Mouse (Mus musculus) gastrocnemius, adult 18-20 months (tissue): ENCODE data around the gene Epsti1. TPM values are rescaled to one million over a fixed set of nuclear protein-coding genes. Genes with fewer than 3 reads are reported as not detected.
"Not testable (repeated sequence)": the region's sequence is repeated elsewhere in the genome, so short reads cannot be mapped to it uniquely, and the experiment has no call there.

Source experiments
- DNase-seq: peaks from one replicate; pipeline ENCODE4 v3.0.0; 2021; ENCODE audit warnings: low spot score
- long read RNA-seq, 2 experiments: library from polyadenylated mRNA; stranded (forward); transcript quantifications; one replicate each; pipeline ENCODE4 v2.0.0; 2021
- total RNA-seq, 2 experiments: library from RNA; stranded (reverse); gene quantifications; 2 replicates each; pipeline ENCODE4 v1.2.3; 2021

The Epsti1 gene
- under 1 TPM; 0.16 to 0.26 TPM for total RNA-seq
- long read RNA-seq, experiment 1 = 0 reads
- long read RNA-seq, experiment 2 = 0 reads

DNA sequence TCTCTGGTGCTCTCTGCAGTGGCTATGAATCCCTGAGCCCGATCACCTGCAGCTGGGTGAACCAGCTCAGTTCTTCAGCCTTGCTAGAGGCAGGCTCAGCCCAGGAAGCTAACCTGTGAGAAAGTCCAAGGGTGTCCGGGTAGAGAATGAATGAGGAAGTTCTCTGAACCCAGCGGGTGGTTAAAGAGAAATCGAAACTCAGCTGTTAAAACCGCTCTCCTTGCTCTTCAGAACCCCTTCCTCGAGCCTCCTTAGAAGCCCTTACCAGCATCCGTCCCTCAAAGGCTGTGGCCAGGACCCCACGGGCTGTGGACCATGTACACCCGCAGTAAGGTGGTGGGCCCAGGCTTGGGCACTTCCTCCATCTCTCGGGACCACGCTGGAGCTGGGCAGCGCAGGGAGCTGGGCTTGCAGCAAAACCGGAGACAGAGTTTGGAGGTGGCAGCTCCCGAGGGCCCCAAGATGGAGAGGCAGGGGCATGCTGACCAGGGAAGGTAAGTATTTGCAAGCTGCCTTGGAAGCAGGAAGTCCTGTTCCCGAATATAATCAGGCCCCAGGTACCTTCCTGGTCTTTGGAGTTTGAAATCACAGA is at the start of gene Epsti1:
Gene Epsti1, plus strand, starts transcription at position 69 of the 592 bp plus-strand sequence.
- no peak for DNase-seq

DNA sequence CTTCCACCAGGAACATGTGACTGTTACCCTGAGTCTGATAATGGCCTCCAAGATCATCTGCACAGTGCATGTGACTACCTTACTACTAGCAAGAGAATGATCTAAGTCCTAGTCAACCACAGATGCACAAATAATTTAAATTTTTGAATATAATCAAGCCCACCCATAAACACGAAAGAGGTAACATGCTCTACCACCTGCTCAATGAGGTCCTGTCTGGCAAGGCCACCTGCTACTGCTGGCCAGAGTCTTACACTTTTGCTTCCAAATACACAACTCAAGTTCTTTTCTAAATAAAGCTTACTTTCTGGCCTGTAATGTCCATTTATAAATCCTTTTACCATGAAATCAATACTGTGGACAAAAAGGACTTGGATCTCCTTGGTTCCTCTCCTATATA is 44.1 kb upstream of the Epsti1 start:
- no peak for DNase-seq

DNA sequence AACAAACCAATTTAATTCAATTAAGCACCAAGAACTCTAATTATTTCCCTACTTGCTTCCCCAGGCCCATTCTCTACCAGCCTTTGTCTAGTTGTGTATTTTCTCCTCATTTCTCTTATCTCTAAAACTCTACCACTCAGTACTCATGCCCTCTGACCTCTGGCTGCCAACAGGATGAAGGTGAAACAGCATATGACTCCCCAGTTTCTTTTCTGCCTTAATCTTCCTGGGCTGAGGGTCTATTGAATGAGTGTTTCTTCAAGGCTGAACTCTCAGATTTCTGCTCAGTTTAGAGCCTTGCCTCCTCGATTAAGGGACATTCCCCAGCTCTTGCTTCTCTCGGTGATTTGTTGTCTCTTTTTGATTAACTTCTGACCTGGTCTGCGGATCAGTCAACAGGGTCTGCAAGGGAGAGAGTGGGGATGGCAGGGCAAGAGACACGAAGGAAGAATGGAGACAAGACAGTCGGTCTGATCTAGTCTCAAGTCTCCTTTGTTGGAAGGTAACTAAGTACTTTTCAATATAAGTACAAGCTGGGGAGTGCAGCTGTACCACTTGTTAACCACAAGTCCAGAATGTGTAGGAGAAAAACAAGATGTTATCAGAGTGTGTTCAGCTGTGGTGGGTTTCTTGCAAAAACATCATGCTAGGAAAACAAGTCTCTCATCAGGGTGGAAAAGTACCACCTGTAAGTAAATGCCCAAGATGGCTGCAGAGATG is 43.0 kb upstream of the Epsti1 start:
- no peak for DNase-seq

DNA sequence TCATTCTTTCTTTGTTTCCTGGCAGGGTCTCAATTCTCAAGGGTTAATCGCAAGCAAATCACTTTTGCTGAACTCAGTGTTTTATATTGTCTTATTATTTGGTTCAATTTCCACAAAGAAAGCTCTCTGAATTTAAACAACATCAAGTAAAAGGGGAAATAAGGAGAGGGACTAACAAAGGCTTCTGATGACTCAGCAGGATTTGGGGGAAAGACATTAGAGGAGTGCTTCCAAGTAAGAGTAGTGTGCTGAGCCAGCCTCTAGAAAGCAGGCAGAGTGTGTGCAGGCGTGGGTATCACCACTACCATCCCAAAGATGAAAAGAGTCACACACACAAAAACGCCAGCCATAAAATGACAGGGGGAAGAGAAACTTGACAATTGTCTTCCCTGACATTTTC is 40.0 kb upstream of the Epsti1 start:
- no peak for DNase-seq

DNA sequence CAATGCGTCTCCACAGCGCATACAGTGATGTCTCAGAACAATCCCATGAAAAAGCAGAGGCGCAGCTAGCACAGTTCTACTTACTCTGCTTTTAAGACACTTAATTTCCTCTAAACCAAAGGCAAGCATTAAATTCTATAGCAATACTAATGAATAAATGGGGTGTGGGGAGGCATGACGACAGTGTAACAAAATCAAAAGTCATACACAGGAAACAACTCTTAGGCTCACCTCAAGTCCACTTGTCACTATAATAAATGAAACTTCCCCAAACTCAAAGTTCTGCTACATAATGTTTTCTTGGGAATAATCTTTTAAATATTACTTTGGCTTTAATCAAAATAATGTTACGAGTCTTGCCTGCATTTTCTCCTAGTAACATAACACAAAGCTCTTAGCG is 39.5 kb upstream of the Epsti1 start:
- DNase-seq = no peak

DNA sequence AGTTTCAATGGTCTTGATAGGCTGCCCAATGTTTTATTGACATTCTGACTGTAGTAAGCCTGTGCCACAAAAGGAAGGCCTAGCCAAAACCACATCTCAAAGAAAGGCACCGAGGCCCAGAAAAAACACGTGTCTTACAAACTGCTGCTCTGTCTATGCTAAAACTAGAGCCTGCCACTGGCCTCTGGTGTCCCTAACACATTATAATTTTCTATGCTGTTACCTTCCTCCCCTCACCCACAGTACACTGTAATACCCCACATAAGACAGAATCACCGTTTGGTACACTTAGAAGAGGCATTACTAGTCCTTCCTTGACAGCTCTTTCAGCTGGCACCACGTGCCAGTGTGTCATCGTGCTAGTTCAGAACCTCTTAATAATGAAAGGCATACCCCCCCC is 36.4 kb upstream of the Epsti1 start:
- no peak for DNase-seq

DNA sequence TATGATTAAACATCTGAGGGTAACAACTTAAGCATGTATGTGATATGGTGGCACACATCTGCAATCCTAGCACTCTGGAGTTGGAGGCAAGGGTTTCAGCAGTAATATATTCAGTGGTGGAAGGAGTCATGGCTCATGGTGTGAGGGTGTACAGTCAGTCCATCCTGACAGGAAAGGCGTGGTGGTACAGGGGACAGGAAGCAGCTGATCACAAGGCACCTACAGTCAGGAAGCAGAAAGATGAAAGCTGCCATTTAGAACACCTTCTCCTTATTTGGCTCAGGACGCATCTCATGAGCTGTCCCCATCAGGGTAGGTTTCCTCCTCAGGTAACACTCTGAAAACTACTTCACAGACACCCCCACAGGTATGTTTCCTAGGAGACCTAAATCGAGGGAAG is 33.1 kb upstream of the Epsti1 start:
- no peak for DNase-seq

DNA sequence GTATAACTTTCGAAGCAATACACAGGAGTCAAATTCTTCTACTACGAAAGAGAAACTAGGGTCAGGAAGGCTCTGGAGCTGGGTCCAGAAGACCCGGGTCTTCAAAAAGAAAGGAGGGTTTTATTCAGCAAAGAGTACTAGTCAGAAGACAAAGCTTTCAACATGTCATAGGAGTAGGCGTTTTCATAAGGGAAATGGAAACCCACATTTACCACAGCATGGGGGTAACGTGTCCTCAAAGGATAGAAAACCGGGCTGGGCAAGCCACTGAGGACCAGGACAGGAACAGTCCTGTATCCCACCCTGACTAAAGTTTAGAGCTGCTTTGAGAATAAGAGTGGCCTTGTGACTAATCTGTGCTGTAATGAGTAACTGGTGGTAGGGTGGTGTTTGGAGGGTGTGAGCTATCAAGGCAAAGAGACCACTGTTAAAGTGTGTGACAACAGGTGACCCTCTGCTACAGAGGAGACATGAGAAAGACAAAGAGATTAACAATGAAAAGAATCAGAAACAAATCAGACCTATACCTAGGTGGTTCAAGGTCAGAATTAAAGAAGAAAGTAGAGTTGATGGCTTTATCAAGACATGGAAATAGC is 32.6 kb upstream of the Epsti1 start:
- no peak for DNase-seq

DNA sequence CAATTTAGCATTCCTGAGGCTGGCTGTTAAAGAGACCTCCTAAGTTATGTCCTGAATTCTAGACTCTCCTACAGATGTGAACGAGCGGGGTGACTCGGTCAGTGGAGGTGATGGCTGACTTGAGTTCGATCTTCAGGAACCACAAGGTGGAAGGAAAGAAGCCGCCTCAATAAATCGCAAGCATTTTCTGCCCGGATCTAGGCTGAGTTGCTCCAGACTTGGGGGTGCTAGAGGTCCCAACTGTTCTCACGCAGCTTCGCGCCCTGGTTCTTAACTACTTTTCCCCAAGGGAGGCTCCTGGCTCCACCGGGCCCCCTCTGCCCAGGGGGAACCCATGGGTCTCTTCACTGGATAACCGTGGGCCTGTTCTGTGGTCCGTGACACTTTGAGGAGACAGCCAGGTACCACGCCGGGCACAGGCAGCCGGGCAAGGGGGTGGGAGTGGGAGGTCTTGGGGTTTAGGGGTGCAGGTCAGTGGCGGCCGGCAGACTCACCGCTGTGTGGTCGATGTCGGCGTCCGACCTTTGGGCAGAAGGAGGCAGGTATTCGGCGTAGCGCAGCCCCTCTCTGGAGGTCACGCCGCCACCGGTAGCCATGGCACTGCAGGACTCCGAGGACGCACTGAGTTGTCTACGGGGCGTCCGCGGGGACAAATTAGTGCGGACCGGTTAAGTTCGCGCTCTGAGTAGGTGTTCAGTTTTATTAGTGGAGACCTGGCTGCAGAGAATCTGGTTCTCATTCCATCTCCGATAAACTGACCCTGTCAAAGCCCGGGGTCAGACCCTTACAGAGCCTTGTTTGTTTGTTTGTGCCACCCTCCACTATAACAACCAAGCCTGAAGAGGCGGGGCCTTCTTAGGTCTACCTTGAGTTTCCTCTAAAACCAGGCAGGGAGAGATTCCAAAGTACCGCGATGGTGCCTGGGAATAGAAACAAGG is 29.5 kb upstream of the Epsti1 start, which contains the start of gene Dnajc15:
Gene Dnajc15, minus strand, starts transcription at position 822 of the 938 bp plus-strand sequence.
- DNase-seq = peak; percentile 88

DNA sequence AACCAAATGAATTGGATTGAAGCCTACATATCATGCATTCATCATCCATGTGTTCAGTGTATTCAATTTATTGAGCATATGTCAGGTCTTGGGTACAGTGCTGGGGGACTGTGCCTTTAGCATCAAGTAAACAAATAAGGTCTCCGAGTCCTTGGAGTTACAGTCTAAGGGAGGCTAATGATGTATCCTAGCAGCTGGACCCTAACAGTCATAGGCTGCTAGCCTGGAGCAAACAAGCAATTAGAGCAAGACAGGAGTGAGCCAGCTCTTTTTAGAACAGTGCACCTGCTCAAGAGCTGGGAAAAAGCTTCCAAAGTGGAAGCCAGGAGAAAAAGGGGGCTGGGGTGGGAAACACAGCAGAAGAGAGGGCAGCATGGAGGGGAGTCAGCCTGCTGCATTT is 27.8 kb upstream of the Epsti1 start:
- no peak for DNase-seq

DNA sequence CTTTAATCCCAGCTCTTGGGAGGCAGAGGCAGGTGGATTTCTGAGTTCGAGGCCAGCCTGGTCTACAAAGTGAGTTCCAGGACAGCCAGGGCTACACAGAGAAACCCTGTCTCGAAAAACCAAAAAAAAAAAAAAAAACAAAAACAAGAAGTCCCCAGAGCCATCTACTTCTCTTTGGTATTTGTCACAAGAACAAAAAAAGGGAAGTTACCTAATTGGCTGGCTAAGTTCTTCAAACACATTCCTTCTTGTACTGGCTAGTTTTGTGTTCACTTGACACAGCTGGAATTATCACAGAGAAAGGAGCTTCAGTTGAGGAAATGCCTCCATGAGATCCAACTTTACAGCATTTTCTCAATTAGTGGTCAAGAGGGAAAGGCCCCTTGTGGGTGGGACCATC is 26.2 kb upstream of the Epsti1 start:
- not testable (repeated sequence) for DNase-seq

DNA sequence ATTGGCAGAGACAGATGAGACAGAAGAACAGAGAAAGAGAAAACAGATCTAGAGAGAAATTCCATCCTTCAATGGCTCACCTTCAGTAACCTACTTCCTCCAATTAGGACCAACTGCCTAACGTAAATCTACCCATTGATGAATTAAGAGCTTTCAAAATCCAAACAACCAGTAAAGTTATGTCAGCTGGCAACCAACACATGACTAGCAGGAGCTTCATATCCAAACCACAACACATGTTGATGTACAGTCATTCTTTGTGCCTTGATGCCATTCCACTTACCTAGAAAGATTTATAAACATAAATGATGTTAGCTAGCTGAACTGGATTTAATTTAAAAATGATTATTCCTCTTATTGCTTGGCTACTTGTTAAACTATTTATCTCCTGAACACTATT is 22.0 kb upstream of the Epsti1 start:
- DNase-seq = no peak

DNA sequence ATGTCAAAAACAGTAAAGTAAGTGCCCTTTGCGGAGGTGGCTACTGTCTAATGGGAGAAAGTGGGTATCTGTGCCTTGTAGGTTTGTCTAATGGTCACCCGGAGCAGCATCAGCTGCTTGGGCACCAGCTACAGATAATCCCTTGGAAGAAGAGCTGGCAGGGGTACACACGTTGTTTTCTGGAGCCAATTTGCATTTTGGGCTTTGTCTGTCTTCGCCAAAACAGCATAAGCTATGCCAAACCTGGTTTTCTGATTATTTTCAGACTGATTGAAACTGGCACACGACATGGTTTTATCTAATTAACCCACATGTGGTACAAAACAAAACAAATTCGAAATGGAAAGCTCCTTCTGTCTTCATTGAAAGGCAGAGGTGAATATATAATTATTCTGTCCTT is 21.4 kb upstream of the Epsti1 start:
- DNase-seq = no peak

DNA sequence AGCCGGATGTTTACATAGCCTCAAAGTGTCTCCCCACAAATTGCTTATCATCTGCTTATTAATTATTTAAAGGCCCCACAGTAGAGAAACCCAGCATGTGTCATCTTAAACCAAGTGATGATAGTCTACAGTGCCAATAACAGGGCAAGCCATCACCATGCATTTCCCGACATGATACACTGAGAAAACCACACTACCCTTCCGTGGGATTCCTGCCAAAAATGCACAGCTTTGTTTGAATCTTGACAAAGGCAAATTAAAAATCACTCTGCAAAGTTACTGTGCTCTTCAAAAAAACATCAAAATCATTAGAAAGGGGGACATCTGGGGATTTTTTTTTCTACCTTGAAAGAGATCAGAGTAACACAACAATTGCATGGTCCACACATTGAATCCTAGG is 17.7 kb upstream of the Epsti1 start:
- DNase-seq = no peak

DNA sequence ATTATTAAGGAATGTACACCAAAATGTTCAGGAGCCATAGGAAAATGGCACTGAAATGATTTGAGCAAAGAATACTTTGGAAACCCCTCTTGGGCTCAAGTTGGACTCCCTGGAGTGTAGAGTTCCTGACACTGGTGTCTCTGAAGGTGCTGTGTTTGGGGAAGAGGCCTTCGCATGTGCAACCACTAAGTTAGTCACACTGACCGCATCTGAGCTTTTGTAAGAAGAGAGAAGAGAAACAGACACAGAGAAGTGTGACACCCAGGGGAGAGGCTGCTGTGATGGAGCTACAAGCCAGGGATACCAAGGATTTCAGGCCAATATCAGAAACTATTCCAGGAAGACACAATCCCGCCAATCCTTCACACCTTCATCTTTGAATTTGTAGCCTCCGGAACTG is 17.1 kb upstream of the Epsti1 start:
- DNase-seq = no peak

DNA sequence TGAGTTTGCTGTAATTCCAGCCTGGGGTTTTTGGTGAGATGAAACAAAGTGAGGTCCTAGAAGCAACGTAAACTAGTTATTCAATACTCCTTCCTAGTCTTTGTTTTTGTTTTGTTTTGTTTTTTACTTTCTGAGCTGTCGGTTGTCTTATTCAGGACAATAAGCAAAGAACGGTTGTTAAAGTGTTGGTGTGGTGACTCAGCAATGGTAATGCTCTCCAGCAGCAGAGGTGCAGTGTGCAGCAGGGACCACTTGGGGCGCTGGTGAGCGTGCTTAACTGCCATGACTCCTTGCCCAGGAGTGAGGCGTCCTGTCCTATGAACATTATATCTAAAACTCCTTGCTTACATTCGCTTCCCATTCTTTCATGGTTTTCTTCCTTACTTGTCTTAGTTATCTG is 14.1 kb upstream of the Epsti1 start:
- DNase-seq = no peak

DNA sequence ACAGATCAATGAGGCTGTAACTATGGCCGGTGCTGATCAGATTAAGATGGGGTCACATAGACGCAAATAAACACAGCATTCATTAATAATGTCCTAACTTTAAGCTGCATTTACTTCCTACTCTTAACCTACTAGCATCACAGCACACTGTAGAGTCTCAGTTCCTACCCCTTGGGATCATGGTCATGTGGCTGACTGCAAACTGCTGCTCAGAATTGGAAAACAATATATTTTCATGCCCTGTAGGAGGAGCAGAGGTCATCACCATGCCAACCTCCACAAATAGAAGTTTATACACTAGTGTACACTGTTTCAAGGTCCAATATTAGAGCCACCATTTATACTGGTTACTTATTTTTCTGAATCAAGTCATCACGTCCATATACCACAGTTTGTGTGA is 8.1 kb upstream of the Epsti1 start:
- DNase-seq = no peak

DNA sequence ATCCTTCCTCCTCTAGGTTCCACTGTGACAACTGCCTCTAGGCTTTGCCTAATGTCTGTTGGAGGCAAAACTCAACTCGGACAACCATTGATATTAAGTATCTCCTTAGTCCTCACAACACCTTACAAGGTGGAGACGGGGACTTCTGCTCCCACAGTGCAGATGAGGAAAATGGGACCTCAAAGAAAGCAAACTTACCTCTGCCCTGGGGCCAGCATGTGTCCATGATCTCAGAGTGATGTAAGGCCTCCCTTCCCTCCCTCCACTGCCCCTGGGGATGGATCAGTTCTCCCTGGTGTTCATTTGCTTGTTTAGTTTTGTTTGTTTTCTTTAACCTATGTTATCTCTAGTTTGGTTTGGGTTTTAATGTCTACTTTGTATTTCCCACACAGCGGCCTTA is 1.5 kb upstream of the Epsti1 start:
- no peak for DNase-seq

DNA sequence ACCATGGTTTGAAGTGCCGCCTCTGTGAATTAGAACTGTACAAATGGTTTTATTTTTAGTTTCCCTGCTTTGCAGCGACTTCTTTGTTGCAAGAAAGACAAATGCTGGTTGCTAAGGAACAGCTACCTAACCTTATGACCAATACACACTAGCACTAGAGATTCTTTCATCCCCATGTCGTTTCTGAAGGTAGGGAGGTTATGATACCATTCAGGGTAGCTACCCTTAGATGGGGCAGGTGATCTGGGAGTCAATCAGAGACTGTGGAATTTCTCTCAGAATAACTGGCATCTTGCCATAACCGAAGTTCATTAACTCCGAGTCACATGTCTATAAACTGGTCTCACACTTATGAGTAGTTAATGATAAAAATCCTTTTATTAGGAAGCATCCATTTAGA is 1.4 kb downstream of the Epsti1 start:
- DNase-seq = no peak

DNA sequence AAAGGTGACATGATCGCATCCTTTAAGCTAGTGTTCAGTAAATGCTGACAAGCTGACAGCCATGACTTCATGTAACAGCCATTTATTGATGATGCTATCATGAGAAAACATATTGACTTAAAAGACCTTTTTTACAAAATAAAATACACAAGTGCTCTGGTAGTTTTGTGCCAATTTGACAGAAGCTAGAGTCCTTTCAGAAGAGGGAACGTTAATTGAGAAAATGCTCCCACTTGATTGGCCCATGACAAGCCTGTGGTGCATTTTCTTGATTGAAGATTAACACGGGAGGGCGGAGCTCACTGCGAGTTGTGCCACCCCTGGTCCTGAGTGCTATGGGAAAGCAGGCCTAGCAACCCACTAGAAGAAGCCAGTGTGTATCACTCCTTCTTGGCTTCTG is 2.5 kb downstream of the Epsti1 start:
- no peak for DNase-seq

DNA sequence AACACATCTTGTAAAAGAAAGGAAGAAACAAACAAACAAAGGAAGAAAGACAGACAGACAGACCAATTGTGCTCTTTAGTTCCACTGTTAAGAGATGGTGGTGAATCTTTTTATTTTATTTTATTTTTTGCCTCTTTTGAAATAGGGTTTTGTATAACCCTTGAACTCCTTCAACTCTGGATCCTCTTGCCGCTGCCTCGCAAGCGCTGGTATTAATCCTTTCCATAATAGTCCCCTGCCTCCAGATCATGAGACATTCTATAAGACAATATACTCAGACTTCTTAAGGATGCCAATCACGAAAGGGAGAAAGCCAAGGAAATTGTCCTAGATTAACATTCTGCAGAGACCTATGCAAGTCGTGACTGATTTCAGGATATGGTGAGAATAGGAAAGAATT is 11.7 kb downstream of the Epsti1 start:
- DNase-seq = no peak

DNA sequence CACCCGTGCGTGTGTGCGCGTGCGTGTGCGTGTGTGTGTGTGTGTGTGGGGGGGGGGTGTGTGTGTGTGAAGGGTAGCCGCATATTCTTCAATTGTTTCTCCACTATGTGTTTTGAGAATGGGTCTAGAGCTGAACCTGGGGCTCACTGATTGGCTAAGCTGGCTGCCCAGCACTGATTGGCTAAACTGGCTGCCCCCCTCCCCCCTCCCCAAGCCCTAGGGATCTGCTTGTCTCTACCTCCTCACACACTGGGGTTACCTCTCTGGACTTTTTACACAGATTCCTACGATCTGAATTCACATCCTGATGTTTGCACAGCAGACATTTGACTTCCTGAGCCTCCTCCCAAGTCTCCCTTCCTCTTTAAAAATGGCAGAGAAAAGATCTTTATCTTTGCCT is 17.6 kb downstream of the Epsti1 start:
- DNase-seq = no peak
